Mouse (Mus musculus): ENCODE data around the gene Sdr39u1.
A peak's percentile ranks its signal among the peaks of the same experiment; 100 is the strongest.

Sdr39u1 gene

GRCm38 (mm10) chr14:55899701-55900413 lies at the start of gene Sdr39u1:
TSS of gene Sdr39u1 (minus strand) at chr14:55900293.
- peak; percentile 85 to 92 for DNase-seq (ENCODE audit: low spot score in 2 of 2)

- no peak for DNase-seq (ENCODE audit: low spot score in 2 of 2)
Observed at GRCm38 (mm10) chr14:55946269-55946969, 46.3 kb upstream of the Sdr39u1 start.

- DNase-seq (ENCODE audit: low spot score in 2 of 2) = no peak
Observed at GRCm38 (mm10) chr14:55944575-55944974, 44.5 kb upstream of the Sdr39u1 start, which contains the start of gene Cma1. TSS of gene Cma1 (minus strand) at chr14:55944675.

GRCm38 (mm10) chr14:55943601-55944000 lies 43.5 kb upstream of the Sdr39u1 start:
- no peak for DNase-seq (ENCODE audit: low spot score in 2 of 2)

GRCm38 (mm10) chr14:55940070-55940800 lies 40.1 kb upstream of the Sdr39u1 start:
- no peak for DNase-seq (ENCODE audit: low spot score in 2 of 2)

GRCm38 (mm10) chr14:55933586-55933985 lies 33.5 kb upstream of the Sdr39u1 start:
- no peak for DNase-seq (ENCODE audit: low spot score in 2 of 2)

- DNase-seq (ENCODE audit: low spot score in 2 of 2) = no peak
Observed at GRCm38 (mm10) chr14:55929263-55929997, 29.3 kb upstream of the Sdr39u1 start.

- no peak for DNase-seq (ENCODE audit: low spot score in 2 of 2)
Observed at GRCm38 (mm10) chr14:55926847-55927246, 26.8 kb upstream of the Sdr39u1 start.

GRCm38 (mm10) chr14:55922475-55923232 lies 22.6 kb upstream of the Sdr39u1 start:
- no peak for DNase-seq (ENCODE audit: low spot score in 2 of 2)

- peak; percentile 53 to 56 for DNase-seq (ENCODE audit: low spot score in 2 of 2)
Observed at GRCm38 (mm10) chr14:55918240-55919082, 18.4 kb upstream of the Sdr39u1 start.

- DNase-seq (ENCODE audit: low spot score in 2 of 2) = no peak
Observed at GRCm38 (mm10) chr14:55913406-55913805, 13.3 kb upstream of the Sdr39u1 start.

GRCm38 (mm10) chr14:55905518-55905917 lies 5.4 kb upstream of the Sdr39u1 start:
- no peak for DNase-seq (ENCODE audit: low spot score in 2 of 2)

- DNase-seq (ENCODE audit: low spot score in 2 of 2) = no peak
Observed at GRCm38 (mm10) chr14:55900414-55900755, 292 bp upstream of the Sdr39u1 start.

- DNase-seq (ENCODE audit: low spot score in 2 of 2) = no peak
Observed at GRCm38 (mm10) chr14:55898947-55899346, 1.1 kb downstream of the Sdr39u1 start.

GRCm38 (mm10) chr14:55897671-55898070 lies 2.4 kb downstream of the Sdr39u1 start:
- DNase-seq (ENCODE audit: low spot score in 2 of 2) = no peak

- no peak for DNase-seq (ENCODE audit: low spot score in 2 of 2)
Observed at GRCm38 (mm10) chr14:55886571-55887382, 13.3 kb downstream of the Sdr39u1 start.

- peak in 1 of 2 experiments; percentile 30 for DNase-seq (ENCODE audit: low spot score in 2 of 2)
Observed at GRCm38 (mm10) chr14:55885791-55886271, 14.3 kb downstream of the Sdr39u1 start.

GRCm38 (mm10) chr14:55885114-55885790 lies 14.8 kb downstream of the Sdr39u1 start:
- DNase-seq (ENCODE audit: low spot score in 2 of 2) = no peak

All from right cerebral cortex, postnatal 36 days (tissue).